Mouse (Mus musculus) 416B (cell line): ENCODE measurements around the gene Itgb3.
A peak's percentile ranks its signal among the peaks of the same experiment; 100 is the strongest.

Experiments used
- DNase-seq: peaks from one replicate; pipeline ENCODE4 v3.0.0; 2011; ENCODE audit warnings: low read depth

The Itgb3 gene

GRCm38 (mm10) chr11:104582630-104583364 lies 25.0 kb upstream of the Itgb3 start:
- peak; percentile 85 for DNase-seq

DNA sequence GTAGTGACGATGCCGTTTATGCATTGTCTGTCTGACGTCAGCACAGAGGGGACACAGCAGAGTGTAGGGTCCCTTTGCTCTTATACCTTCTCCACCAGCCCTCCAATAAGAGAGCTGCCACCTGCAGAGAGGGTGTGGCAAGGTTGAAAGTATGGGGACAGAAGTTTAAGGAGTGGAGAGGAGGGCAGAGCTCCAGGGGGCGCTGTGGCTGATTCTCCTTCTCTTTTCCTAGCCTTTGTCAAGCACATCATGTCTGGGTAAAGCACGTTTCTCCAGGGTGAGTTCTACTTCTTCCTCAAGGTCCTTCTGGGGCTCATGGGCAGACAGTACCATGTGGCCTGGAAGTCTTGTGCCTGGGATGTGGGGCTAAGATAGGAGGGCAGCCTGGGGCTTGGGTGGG lies 22.3 kb upstream of the Itgb3 start:
- no peak for DNase-seq

- no peak for DNase-seq
These were observed 19.9 kb upstream of the Itgb3 start for GRCm38 (mm10) chr11:104587904-104588303.

DNA sequence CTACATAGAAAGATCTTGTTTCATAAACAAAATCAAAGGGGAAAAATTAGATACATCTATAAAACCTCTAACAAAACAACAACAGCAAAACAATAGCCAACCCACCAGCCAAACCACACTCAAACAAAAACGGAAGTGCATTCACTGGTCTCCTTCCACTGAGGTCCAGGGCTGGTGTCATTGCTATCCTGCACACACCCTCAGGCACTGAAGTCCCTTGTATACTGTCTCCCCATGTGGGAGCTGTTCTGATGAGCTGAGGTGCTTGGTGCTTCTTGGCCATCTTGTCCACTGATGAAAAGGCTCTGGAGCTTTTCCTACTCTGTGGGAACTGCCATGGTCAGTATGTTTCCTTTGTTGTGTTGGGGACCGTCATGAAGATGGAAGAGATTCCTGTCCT lies 19.3 kb upstream of the Itgb3 start:
- DNase-seq: no peak

- DNase-seq: no peak
These were observed 18.2 kb upstream of the Itgb3 start for GRCm38 (mm10) chr11:104589570-104589969.

GRCm38 (mm10) chr11:104590148-104590547 lies 17.7 kb upstream of the Itgb3 start:
- DNase-seq: peak; percentile 96

GRCm38 (mm10) chr11:104592066-104592835 lies 15.5 kb upstream of the Itgb3 start:
- DNase-seq: no peak

GRCm38 (mm10) chr11:104596365-104596764 lies 11.4 kb upstream of the Itgb3 start:
- DNase-seq: peak; percentile 85

GRCm38 (mm10) chr11:104599265-104599945 lies 8.4 kb upstream of the Itgb3 start:
- peak; percentile 85 for DNase-seq

DNA sequence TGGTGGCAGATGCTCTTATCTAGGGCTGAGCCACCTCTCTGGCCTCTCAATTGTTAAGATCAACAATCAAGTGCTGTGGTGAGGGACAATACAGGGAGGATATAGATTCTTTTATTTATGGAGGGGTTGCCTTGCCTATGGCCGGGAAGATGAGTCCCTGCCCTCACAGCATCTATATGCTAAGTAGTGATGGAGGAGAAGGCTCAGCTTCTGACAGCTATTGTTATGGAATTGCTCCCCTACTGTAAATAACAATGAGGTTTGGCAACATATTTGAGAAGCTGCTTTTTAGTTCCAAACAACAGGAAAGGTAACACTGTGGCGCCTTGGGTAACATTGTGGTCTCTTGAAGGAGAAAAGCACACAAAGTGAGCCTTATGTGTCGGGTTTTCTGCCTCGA lies 7.1 kb upstream of the Itgb3 start:
- DNase-seq: no peak

GRCm38 (mm10) chr11:104604192-104604591 lies 3.6 kb upstream of the Itgb3 start:
- no peak for DNase-seq

- DNase-seq: peak; percentile 44
These were observed 585 bp downstream of the Itgb3 start for GRCm38 (mm10) chr11:104608249-104608920.

- DNase-seq: peak; percentile 89
These were observed 1.4 kb downstream of the Itgb3 start for GRCm38 (mm10) chr11:104609033-104609684.

- no peak for DNase-seq
These were observed 1.9 kb downstream of the Itgb3 start for GRCm38 (mm10) chr11:104609733-104610132.

DNA sequence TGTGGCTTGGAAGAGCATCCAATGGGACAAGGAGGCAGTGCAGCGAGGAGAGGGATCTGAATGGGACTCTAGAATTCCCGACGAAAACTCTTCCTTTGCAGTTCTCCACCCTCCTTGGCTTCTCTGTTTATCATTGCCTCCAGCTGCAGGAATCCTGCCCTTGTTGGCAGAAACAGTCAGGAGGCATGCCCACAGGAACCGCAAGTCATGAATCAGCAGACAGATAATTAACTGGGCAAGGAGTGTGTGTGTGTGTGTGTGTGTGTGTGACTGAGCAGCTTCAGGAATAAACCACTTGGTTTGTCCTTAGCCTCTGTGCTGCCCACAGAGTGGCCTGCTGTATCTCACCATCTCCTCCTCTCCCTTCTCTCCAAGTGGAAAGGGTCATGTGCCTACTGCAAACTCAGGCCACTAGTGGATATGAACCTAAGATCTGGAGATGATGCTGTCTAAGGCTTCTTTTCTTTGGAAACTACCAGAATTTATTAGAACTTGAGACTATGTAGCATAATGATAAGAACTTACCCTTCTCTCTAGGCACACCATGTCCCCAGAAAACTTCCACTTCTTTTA lies 3.9 kb downstream of the Itgb3 start:
- peak; percentile 95 for DNase-seq

GRCm38 (mm10) chr11:104613551-104613950 lies 5.8 kb downstream of the Itgb3 start:
- peak; percentile 65 for DNase-seq

DNA sequence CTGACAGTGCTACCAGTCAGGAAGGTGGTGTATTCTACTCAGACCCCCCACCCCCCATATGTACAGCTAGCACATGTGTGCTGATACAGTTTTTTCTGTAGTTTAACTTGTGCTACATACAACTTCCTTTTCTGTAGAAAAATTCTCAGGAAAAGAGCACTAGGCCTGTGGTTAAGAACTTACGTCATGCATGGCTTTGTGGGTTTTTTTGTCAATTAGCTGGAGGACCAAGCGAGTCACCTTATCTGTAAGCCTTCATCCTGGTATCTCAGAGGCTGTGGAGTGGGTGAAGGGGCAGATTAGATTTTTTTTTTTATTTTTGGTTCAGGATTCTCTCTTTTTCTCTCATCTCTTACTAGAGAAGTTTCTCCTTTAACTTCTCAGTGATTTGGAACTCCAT lies 6.3 kb downstream of the Itgb3 start:
- peak; percentile 95 for DNase-seq

- DNase-seq: no peak
These were observed 8.4 kb downstream of the Itgb3 start for GRCm38 (mm10) chr11:104616182-104616581.

- DNase-seq: peak; percentile 86
These were observed 10.9 kb downstream of the Itgb3 start for GRCm38 (mm10) chr11:104618638-104619076.

GRCm38 (mm10) chr11:104619084-104620022 lies 11.6 kb downstream of the Itgb3 start:
- DNase-seq: no peak
